Mouse (Mus musculus): Measurements from ENCODE around the gene Sox6.

Sox6 gene

DNA sequence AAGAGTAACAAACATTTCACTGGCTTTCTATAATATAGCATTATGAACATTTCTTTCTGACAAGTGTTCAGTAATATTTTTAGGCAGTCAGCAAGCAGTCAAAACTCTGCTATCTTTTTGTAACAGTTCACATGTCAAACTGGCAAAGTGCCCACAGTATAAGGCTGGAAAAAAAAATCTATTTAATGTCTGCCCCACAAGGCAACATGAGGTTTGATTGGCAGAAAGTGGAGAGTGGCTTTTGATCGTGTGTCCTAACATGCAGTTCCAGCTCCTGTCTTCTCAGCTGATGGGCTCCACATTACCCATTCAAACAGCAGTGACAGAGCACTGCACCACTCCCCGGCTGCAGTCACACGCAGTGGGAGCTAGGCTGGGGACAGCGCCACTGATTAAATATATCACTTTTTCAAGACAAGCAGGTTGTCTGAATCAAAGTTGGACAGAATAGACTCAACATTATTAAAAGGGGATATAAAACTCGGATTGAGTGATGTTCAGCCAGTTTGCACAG, 286.4 kb downstream of the Sox6 start:
- DNase-seq (ENCODE audit: low read depth, low spot score), result no peak

- DNase-seq (ENCODE audit: low read depth, low spot score), result no peak
These were observed 287.5 kb downstream of the Sox6 start for GRCm38 (mm10) chr7:115751083-115751482.

DNA sequence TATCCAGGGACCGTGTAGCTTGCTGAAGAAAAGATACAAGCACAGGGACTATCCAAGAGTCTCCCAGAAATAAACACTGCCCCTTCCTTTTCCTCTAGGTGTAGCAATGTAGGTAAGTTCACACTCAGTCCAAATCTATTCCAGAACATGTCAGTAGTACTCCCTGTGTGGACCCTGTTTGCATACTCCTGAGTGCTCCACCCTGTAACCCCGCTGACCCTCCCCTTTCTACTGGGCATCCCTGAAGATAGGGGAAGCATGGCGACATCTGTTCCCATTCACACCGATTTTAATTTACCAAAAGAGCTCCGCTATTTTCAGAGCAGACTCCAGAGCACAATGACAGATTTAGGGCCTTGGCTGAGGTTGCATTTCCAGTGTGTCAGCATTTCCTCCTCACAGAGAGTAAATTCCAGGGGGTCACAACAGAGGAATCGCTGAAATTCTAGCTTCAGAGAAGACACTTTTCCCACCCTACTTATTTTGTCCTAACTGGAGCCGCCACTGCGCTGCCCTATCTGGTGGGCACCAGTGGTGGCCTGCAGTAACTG, 288.2 kb downstream of the Sox6 start:
- no peak for DNase-seq (ENCODE audit: low read depth, low spot score)

- DNase-seq (ENCODE audit: low read depth, low spot score), result no peak
These were observed 291.1 kb downstream of the Sox6 start for GRCm38 (mm10) chr7:115747541-115747940.

GRCm38 (mm10) chr7:115745672-115746253, 292.8 kb downstream of the Sox6 start:
- DNase-seq (ENCODE audit: low read depth, low spot score), result no peak

- DNase-seq (ENCODE audit: low read depth, low spot score), result peak; percentile 23
These were observed 304.5 kb downstream of the Sox6 start for GRCm38 (mm10) chr7:115734137-115734536.

GRCm38 (mm10) chr7:115732824-115733223, 305.8 kb downstream of the Sox6 start:
- DNase-seq (ENCODE audit: low read depth, low spot score), result no peak

- DNase-seq (ENCODE audit: low read depth, low spot score), result no peak
These were observed 311.8 kb downstream of the Sox6 start for GRCm38 (mm10) chr7:115726776-115727175.

DNA sequence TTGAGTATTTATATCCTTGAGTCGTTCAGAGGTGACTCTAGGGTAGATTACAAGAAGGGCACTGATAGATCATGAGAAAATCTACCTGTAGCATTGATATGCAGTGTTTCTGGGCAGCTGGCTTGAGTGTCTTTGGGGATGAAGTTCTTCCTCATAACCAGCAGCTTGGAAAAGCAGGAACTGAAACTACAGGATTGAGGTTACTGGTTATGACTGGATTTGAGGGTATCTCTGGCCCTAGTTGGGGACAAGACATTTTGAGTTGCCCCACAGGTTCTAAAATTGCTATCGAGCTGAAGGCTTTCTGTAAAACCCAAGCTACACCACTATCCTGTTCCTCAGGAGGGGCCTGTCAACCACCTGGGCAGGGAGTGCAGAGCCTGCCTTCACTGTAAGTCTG, 314.2 kb downstream of the Sox6 start:
- DNase-seq (ENCODE audit: low read depth, low spot score), result no peak

DNA sequence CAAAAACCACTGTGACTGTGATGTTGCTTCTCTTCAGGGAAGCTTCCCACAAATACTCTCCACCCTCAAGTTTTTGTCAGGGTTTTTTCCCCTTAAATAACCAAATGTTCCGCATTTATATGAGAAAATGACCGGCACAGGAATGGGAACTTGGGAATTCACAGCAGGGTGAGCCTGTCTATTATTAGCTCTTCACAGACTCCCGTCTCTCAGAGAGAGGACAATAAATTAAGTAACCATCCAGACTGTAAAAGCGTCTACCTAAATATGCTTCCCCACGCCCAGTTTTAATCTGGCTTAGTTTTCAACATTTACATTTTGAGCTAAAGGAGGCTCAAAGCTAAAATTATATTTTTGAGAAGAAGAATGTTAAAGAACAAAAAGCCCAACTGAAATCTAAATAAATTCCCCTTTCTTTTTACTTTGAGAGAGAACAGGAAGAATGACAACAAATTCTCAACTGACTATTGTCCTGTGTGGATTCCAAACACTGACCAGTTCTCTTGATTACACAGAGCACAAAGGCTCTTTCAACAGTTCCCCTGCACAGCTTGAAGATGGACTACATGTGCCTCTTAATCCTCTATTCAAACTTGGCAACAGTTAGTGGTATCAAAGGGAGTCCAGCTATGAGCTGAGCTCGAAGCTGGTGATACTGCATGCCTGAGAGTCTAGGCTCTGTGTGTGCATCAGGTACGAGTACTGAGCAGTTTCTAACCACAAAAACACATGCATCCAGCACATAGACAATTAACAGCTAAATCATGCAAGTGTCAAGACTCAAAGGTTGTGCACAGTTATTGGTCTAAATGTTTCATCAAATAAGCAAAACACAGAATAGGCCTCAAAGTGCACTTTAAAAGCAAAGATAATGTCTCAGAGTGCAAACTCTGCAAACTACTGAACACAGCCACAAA, 316.7 kb downstream of the Sox6 start:
- no peak for DNase-seq (ENCODE audit: low read depth, low spot score)

GRCm38 (mm10) chr7:115719791-115720190, 318.8 kb downstream of the Sox6 start:
- no peak for DNase-seq (ENCODE audit: low read depth, low spot score)

- DNase-seq (ENCODE audit: low read depth, low spot score), result no peak
These were observed 332.5 kb downstream of the Sox6 start for GRCm38 (mm10) chr7:115706141-115706540.

DNA sequence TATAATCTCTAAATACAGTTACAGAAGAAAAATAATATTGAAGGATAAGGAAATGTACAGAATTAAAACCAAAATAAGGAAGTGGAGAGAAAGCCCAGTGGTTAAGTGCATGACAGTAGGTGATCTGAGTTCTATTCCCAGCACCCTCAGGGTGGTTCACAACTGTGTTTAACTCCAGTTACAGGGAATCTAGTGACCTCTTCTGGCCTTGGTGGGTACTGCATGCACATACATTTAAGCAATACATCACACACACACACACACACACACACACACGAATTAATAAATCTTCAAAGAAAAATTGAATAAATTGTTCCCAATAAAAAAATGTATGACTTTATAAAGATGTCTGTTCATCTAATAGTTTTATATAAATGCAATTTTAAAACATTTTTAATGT, 340.5 kb downstream of the Sox6 start:
- no peak for DNase-seq (ENCODE audit: low read depth, low spot score)

DNA sequence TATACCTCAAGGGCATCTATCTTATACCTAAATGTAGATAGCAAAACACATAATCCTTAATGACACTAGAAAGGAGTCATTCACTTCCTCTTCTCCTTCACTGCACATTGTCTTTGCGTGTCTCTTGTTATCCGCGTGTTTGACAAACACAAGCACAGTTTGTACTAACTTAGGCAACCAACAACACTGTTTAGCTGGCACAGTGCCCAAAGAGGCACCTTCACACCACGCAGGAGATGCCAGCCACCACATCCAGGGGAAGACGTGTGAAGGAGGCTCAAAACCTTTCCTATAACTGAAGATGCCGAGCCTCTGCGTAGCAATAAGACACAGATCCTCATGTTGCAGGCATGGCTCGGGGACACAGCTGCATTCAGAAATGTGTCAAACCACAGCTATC, 345.4 kb downstream of the Sox6 start:
- DNase-seq (ENCODE audit: low read depth, low spot score), result no peak

DNA sequence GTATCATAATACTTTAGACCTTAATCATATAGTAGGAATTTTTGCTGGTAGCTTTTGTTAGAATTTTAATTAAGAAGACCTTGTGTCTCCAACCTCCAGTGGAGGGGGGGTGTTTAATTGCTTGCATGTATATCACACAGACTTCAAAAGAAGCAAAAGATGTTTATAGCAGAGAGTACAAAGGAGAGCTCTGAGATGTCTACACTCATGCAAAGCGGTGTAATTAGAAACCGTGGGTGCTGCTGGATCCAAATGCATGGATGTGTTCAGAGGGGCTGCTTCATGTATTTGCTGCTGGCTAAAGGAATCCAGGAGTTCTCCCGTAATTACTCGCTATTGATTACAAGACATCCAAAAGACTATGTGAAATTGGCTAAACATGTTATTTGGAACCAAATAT, 347.5 kb downstream of the Sox6 start:
- DNase-seq (ENCODE audit: low read depth, low spot score), result no peak

DNA sequence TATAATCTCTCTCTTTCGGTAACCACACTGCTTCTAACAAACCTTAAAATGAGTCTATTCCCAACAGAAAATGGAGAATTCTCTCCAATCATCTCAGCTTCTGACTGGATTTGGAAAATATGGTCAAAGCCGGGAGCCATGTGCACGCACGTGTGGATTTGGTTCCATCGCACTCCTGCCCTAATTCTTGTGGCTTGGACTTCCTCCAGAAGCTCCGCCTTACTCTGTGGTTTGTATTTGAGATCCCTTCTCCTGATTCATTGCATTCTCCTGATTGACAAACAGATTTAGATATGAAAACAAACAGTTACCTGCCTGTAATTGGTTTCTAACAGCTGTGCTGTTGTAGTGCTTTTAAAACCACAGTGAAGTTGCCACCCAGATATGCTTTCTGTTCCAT, 351.9 kb downstream of the Sox6 start:
- peak; percentile 10 for DNase-seq (ENCODE audit: low read depth, low spot score)

DNA sequence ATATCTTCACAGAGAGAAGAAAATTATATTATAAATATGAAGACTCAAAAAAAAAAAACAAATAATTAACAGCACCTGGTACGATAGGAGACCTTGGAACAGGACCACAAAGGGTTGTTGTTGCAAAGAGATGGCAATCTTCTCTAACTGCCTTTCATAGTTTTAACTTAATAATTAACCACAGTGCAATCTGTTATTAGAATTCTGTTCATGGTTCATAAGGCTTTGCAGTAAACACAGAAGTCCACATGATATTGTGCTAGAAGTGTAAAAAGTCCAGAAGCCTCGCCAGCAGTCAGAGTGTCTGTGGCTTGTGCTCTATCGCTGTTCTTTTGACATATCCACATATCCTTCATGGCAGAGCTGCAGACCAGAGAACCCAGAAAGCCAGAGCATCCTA, 354.5 kb downstream of the Sox6 start:
- DNase-seq (ENCODE audit: low read depth, low spot score), result no peak

- DNase-seq (ENCODE audit: low read depth, low spot score), result no peak
These were observed 366.8 kb downstream of the Sox6 start for GRCm38 (mm10) chr7:115671749-115672148.

DNA sequence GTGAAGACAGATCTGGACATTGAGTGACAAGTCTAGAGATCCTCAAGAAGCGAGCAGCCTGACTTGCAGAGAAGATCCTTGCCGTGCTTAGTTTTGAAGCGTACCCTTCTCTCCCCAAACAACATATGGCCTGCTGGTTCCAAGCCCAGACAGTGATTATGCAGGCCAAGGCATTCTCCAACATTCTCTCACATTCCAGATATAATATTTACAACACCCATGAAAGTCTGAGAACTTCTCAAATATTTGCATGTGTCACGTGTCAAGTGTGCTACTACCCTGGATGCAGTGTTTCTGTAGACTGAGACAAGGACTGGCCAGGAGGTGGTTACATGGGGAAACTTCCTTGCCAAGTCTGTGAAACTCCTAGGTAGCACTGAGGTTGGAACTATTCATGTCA, 367.3 kb downstream of the Sox6 start:
- DNase-seq (ENCODE audit: low read depth, low spot score), result no peak

DNA sequence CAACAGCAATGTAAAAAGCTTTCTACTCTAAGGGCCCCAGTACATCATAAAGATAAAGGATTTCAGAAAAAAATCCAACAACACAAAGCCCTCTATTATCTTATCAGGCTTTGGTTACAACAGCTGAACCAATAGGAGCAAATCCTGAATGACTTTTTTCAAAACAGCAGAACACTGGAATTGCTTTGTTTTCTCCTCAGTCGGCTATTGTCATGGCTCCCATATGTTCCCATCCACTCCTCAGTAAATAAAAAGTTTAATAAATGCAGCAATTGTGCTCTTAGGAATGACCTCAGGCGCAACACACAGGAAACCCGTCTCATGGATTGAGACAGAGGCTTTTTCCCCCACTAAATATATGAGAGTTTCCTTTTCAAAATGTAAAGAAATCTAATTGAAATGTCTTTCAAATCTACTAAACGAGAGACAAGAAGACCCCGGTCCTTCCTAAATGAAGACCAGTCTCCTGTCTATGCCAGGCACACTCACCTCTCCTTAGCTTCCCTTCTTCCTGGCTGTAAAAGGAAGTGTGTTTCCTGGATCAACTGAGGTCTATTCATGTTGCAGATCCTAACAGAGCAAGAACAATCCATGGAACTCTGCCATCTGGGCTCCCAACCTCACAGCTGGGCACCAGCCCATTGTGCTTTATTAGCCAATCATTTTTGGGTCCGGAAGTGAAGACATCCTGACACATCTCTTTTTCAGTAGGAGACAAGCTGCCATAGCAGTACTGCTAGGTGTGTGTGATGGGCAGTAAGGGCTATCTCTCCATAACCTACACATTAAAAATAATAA, 369.2 kb downstream of the Sox6 start:
- DNase-seq (ENCODE audit: low read depth, low spot score), result no peak

GRCm38 (mm10) chr7:115666686-115667382, 371.8 kb downstream of the Sox6 start:
- no peak for DNase-seq (ENCODE audit: low read depth, low spot score)

Measured in CD4-positive helper T cell, adult 2 months (primary cell).